Mouse (Mus musculus) cerebellum, adult 2 months (tissue): Measurements from ENCODE around the gene Tspan18.
A peak's percentile ranks its signal among the peaks of the same experiment; 100 is the strongest.

Source experiments
- CTCF ChIP-seq: fragments of 200-500 bp; IDR thresholded peaks from 2 replicates; pipeline ENCODE4 v1.5.1; 2011; ENCODE audit warnings: low read depth, mild to moderate bottlenecking, control low read depth, low read length, moderate library complexity, borderline replicate concordance; ENCODE audit not compliant: insufficient read depth
- POLR2A ChIP-seq: fragments of 200-500 bp; IDR thresholded peaks from 2 replicates; pipeline ENCODE4 v1.6.1; 2011; ENCODE audit warnings: low read length, control low read depth, borderline replicate concordance; ENCODE audit not compliant: insufficient read depth

GRCm38 (mm10) chr2:93212386-93212785 lies 121.9 kb downstream of the Tspan18 start:
- TF ChIP-seq CTCF (peak; percentile 19; the same call in 1 of the 2 replicates), POLR2A (no peak)
